Mouse (Mus musculus) erythroblast, embryonic 14.5 days (primary cell): ENCODE measurements around the gene Gal3st4. TPM values are rescaled to one million over a fixed set of nuclear protein-coding genes. Genes with fewer than 3 reads are reported as not detected.

Source experiments
- H3K27me3 ChIP-seq: 2 replicates; pipeline ENCODE4 v1.6.1; 2012; ENCODE audit warnings: inconsistent platforms; ENCODE audit not compliant: control insufficient read depth
- H3K36me3 ChIP-seq: 2 replicates; pipeline ENCODE4 v1.6.1; 2012; ENCODE audit warnings: mild to moderate bottlenecking, inconsistent platforms; ENCODE audit not compliant: control insufficient read depth
- H3K4me1 ChIP-seq: 2 replicates; pipeline ENCODE4 v1.6.1; 2012; ENCODE audit warnings: inconsistent platforms; ENCODE audit not compliant: control insufficient read depth
- H3K4me3 ChIP-seq: replicated peaks from 2 replicates; pipeline ENCODE3; 2012; ENCODE audit warnings: moderate library complexity, mild to moderate bottlenecking, inconsistent platforms
- H3K9me3 ChIP-seq: 2 replicates; pipeline ENCODE4 v1.6.1; 2012; ENCODE audit warnings: low read length, inconsistent platforms, mixed read lengths; ENCODE audit not compliant: control insufficient read depth
- GATA1 ChIP-seq: IDR thresholded peaks from 2 replicates; pipeline ENCODE4 v1.6.1; 2012; ENCODE audit warnings: low read length, inconsistent platforms, mixed read lengths
- TAL1 ChIP-seq: IDR thresholded peaks from 3 replicates; pipeline ENCODE4 v1.6.1; 2012; ENCODE audit warnings: low read length, inconsistent platforms, mixed read lengths
- polyA plus RNA-seq: library from polyadenylated mRNA; stranded (reverse); fragments of >175 nt; gene quantifications from 2 replicates; pipeline ENCODE4 v1.2.3, GENCODE M21; 2012

Gene Gal3st4
- polyA plus RNA-seq, 1 experiment, result not detected

GRCm38 (mm10) chr5:138263260-138264206, 9.1 kb downstream of the Gal3st4 start, which contains the start of gene BC037034:
Gene BC037034, minus strand, starts transcription at chr5:138264033.
- Histone ChIP-seq H3K36me3 (peaks cover 44% of the 10 kb centered on the region), H3K4me3 (peak within 1 kb of the TSS; percentile 95), H3K27me3 (no peaks in the 10 kb centered on the region), H3K4me1 (peaks cover 66% of the 10 kb centered on the region), H3K9me3 (no peaks in the 10 kb centered on the region)
- no peak for TF ChIP-seq GATA1
- TF ChIP-seq TAL1, result no peak

GRCm38 (mm10) chr5:138262582-138263240, 9.9 kb downstream of the Gal3st4 start:
- no peaks in the 10 kb centered on the region for H3K9me3 ChIP-seq
- peaks cover 51% of the 10 kb centered on the region for H3K36me3 ChIP-seq
- peak overlapping the region; percentile 95 for H3K4me3 ChIP-seq
- no peaks in the 10 kb centered on the region for H3K27me3 ChIP-seq
- TF ChIP-seq GATA1 (no peak), TAL1 (no peak)
- H3K4me1 ChIP-seq, result peaks cover 73% of the 10 kb centered on the region

GRCm38 (mm10) chr5:138262001-138262400, 10.6 kb downstream of the Gal3st4 start:
- H3K36me3 ChIP-seq, result peaks cover 54% of the 10 kb centered on the region
- no peaks in the 10 kb centered on the region for H3K9me3 ChIP-seq
- no peaks in the 10 kb centered on the region for H3K27me3 ChIP-seq
- no peak for TF ChIP-seq TAL1
- no peak for TF ChIP-seq GATA1
- H3K4me3 ChIP-seq, result peak overlapping the region; percentile 95
- peaks cover 77% of the 10 kb centered on the region for H3K4me1 ChIP-seq

GRCm38 (mm10) chr5:138260834-138261233, 11.8 kb downstream of the Gal3st4 start:
- peaks cover 89% of the 10 kb centered on the region for H3K4me1 ChIP-seq
- H3K4me3 ChIP-seq, result peak overlapping the region; percentile 28
- TF ChIP-seq TAL1 (no peak), GATA1 (0 out of 2 replicates have a peak, but pooled peaks have one; percentile 26)
- H3K36me3 ChIP-seq, result peaks cover 54% of the 10 kb centered on the region
- H3K9me3 ChIP-seq, result no peaks in the 10 kb centered on the region
- H3K27me3 ChIP-seq, result no peaks in the 10 kb centered on the region

DNA sequence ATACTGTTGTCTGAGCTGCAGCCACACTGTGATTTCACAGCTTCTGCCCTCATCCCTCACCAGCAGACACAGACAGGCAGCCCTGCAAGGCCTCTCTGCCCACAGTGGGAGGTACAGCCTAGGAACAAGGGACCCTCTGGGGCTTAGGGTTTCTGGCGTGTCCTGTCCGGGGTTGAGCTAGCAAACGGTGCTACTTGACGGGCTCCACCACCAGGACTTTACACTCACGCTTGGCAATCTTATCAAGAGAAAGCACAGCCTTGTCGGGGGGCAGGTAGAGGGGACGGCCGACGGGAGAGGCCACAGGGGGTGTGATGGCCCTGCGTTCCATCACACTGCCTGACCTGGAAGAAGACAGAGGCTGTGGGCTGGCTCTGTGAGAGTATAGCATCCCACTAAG, 12.6 kb downstream of the Gal3st4 start:
- Histone ChIP-seq H3K36me3 (peaks cover 50% of the 10 kb centered on the region), H3K4me3 (peak overlapping the region; percentile 28), H3K27me3 (no peaks in the 10 kb centered on the region), H3K4me1 (peaks cover 89% of the 10 kb centered on the region), H3K9me3 (no peaks in the 10 kb centered on the region)
- TF ChIP-seq GATA1 (no peak), TAL1 (no peak)

- TF ChIP-seq GATA1, result no peak
- no peak for TF ChIP-seq TAL1
- H3K9me3 ChIP-seq, result no peaks in the 10 kb centered on the region
- H3K4me3 ChIP-seq, result no peak overlapping the region
- H3K27me3 ChIP-seq, result no peaks in the 10 kb centered on the region
- H3K4me1 ChIP-seq, result peaks cover 84% of the 10 kb centered on the region
- peaks cover 50% of the 10 kb centered on the region for H3K36me3 ChIP-seq
Observed at GRCm38 (mm10) chr5:138258993-138259392, 13.6 kb downstream of the Gal3st4 start.

DNA sequence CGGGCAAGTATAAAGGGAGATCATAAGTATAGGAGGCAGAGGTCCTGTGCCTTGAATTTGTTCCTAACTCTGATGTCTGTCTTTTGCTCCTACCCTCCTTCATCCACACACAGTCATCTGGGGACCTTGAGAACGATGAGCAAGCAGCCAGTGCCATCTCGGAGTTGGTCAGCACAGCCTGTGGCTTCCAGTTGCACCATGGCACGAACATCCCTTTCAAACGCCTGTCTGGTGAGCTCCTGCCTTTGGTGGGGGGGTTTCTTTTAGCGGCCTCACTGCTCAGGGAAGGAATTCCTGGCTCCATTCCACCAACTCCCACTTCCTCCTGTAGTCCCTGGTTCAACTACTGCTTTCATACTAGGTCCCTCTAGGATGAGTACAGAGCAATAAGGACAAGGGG, 14.1 kb downstream of the Gal3st4 start:
- no peaks in the 10 kb centered on the region for H3K9me3 ChIP-seq
- H3K4me1 ChIP-seq, result peaks cover 83% of the 10 kb centered on the region
- H3K27me3 ChIP-seq, result no peaks in the 10 kb centered on the region
- peaks cover 50% of the 10 kb centered on the region for H3K36me3 ChIP-seq
- TF ChIP-seq TAL1, result no peak
- no peak for TF ChIP-seq GATA1
- H3K4me3 ChIP-seq, result no peak overlapping the region

DNA sequence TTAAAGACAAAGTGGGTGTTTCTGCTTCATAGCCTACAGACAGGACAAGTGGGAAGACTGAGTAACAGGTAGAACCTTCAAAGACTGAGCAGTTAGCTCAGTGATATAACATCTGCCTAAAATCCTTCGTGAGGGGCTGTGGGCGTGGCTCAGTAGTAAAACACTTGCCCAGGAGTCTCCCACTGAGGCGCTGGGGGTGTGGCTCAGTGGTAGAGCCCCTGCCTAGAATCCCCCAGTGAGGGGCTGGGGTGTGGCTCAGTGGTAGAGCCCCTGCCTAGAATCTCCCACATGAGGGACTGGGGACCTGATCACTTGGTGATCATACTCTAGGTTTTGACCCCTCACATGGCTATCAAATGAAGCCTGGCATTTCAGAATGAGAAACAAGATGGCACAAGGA, 14.6 kb downstream of the Gal3st4 start:
- Histone ChIP-seq H3K4me3 (no peak overlapping the region), H3K36me3 (peaks cover 50% of the 10 kb centered on the region), H3K4me1 (peaks cover 78% of the 10 kb centered on the region), H3K27me3 (no peaks in the 10 kb centered on the region), H3K9me3 (no peaks in the 10 kb centered on the region; the same call in 1 of the 2 replicates)
- no peak for TF ChIP-seq GATA1
- TF ChIP-seq TAL1, result no peak

- H3K4me1 ChIP-seq, result peaks cover 73% of the 10 kb centered on the region
- H3K9me3 ChIP-seq, result no peaks in the 10 kb centered on the region; the same call in 1 of the 2 replicates
- peaks cover 50% of the 10 kb centered on the region for H3K36me3 ChIP-seq
- no peak for TF ChIP-seq GATA1
- TF ChIP-seq TAL1, result no peak
- H3K27me3 ChIP-seq, result no peaks in the 10 kb centered on the region
- no peak overlapping the region for H3K4me3 ChIP-seq
Observed at GRCm38 (mm10) chr5:138257585-138257978, 15.1 kb downstream of the Gal3st4 start.
